Mouse (Mus musculus) liver, adult 2 months (tissue): ENCODE measurements around the gene Icam2. TPM values are rescaled to one million over a fixed set of nuclear protein-coding genes. Genes with fewer than 3 reads are reported as not detected.
"Not testable (repeated sequence)": the region's sequence is repeated elsewhere in the genome, so short reads cannot be mapped to it uniquely, and the experiment has no call there.

Source experiments
- DNase-seq: peaks from one replicate; pipeline ENCODE4 v3.0.0-alpha.2; 2011; ENCODE audit warnings: low read depth, low spot score; ENCODE audit errors: extremely low read depth
- H3K27ac ChIP-seq: fragments of 200-500 bp; replicated peaks from 2 replicates; pipeline ENCODE4 v1.5.1; 2012; ENCODE audit warnings: low read depth, mild to moderate bottlenecking, control low read depth, inconsistent platforms, low read length; ENCODE audit not compliant: insufficient read depth
- H3K27me3 ChIP-seq: fragments of 200-500 bp; 2 replicates; pipeline ENCODE4 v1.6.1; 2012; ENCODE audit warnings: mild to moderate bottlenecking, moderate library complexity, low read length, inconsistent platforms; ENCODE audit not compliant: control insufficient read depth, insufficient read depth
- H3K36me3 ChIP-seq: fragments of 200-500 bp; 2 replicates; pipeline ENCODE4 v1.6.1; 2012; ENCODE audit warnings: low read length, inconsistent platforms; ENCODE audit not compliant: control insufficient read depth, insufficient read depth
- H3K4me1 ChIP-seq: fragments of 200-500 bp; 2 replicates; pipeline ENCODE4 v1.6.1; 2011; ENCODE audit warnings: low read length; ENCODE audit not compliant: control insufficient read depth, insufficient read depth
- H3K4me3 ChIP-seq: fragments of 200-500 bp; 2 replicates; pipeline ENCODE4 v1.5.1; 2011; ENCODE audit warnings: low read depth, mild to moderate bottlenecking, control low read depth, low read length, moderate library complexity; ENCODE audit not compliant: insufficient read depth
- H3K79me2 ChIP-seq: fragments of 200-500 bp; 2 replicates; pipeline ENCODE4 v1.6.1; 2012; ENCODE audit warnings: inconsistent platforms, mild to moderate bottlenecking, low read length, moderate library complexity; ENCODE audit not compliant: control insufficient read depth, insufficient read depth
- H3K9ac ChIP-seq: fragments of 200-500 bp; 2 replicates; pipeline ENCODE4 v1.6.1; 2012; ENCODE audit warnings: low read depth, mild to moderate bottlenecking, control low read depth, inconsistent platforms, low read length
- CTCF ChIP-seq: fragments of 200-500 bp; IDR thresholded peaks from 2 replicates; pipeline ENCODE4 v1.5.1; 2011; ENCODE audit warnings: low read depth, low read length, control low read depth
- POLR2A ChIP-seq: fragments of 200-500 bp; IDR thresholded peaks from 2 replicates; pipeline ENCODE4 v1.6.1; 2011; ENCODE audit warnings: low read length, control low read depth; ENCODE audit not compliant: insufficient read depth; ENCODE audit errors: extremely low read depth
- WGBS: fragments of 180-500 bp; shearing (Covaris S2); methylation state at CpG from one replicate; pipeline ENCODE4 v1.1.7; 2018; 5-methylcytosine and 5-hydroxymethylcytosine counted together
- polyA plus RNA-seq: library from polyadenylated mRNA; depleted of rRNA; stranded (reverse); fragments of >200 nt; gene quantifications from 2 replicates; pipeline ENCODE4 v1.2.3, GENCODE M21; 2012
- total RNA-seq: library from RNA; depleted of rRNA; stranded (reverse); fragments of >200 nt; gene quantifications from 2 replicates; pipeline ENCODE4 v1.2.3, GENCODE M21; 2014

Gene Icam2
- total and polyA plus RNA-seq, 2 experiments: 5.3 to 5.4 TPM

GRCm38 (mm10) chr11:106351253-106351652, 36.6 kb downstream of the Icam2 start:
- DNase-seq: no peak

GRCm38 (mm10) chr11:106350853-106351252, 37.0 kb downstream of the Icam2 start:
- H3K4me3 ChIP-seq: no peak overlapping the region
- peak; percentile 24 for DNase-seq
- 48% methylated on average over 5 of the region's 5 CpGs for WGBS
- no peak overlapping the region for H3K9ac ChIP-seq
- TF ChIP-seq POLR2A (no peak), CTCF (no peak)
- no peaks in the 10 kb centered on the region for H3K36me3 ChIP-seq
- H3K27ac ChIP-seq: no peak overlapping the region
- H3K4me1 ChIP-seq: no peaks in the 10 kb centered on the region
- no peaks in the 10 kb centered on the region for H3K27me3 ChIP-seq
- H3K79me2 ChIP-seq: no peaks in the 10 kb centered on the region

More at GRCm38 (mm10) chr11:106351253-106351652, 36.6 kb downstream of the Icam2 start:
- Histone ChIP-seq H3K27ac (no peak overlapping the region), H3K9ac (no peak overlapping the region), H3K4me3 (no peak overlapping the region), H3K36me3 (no peaks in the 10 kb centered on the region), H3K79me2 (no peaks in the 10 kb centered on the region), H3K27me3 (no peaks in the 10 kb centered on the region), H3K4me1 (no peaks in the 10 kb centered on the region)
- TF ChIP-seq CTCF (no peak), POLR2A (no peak)
- 74% methylated on average over 3 of the region's 3 CpGs for WGBS

GRCm38 (mm10) chr11:106349772-106350171, 38.1 kb downstream of the Icam2 start:
- Histone ChIP-seq H3K27ac (no peak overlapping the region), H3K36me3 (no peaks in the 10 kb centered on the region), H3K79me2 (no peaks in the 10 kb centered on the region), H3K27me3 (no peaks in the 10 kb centered on the region), H3K9ac (no peak overlapping the region), H3K4me3 (no peak overlapping the region), H3K4me1 (no peaks in the 10 kb centered on the region)
- DNase-seq: no peak
- TF ChIP-seq POLR2A (no peak), CTCF (no peak)
- WGBS: 83% methylated on average over 6 of the region's 6 CpGs

GRCm38 (mm10) chr11:106344910-106345309, 43.0 kb downstream of the Icam2 start:
- Histone ChIP-seq H3K4me3 (no peak overlapping the region), H3K9ac (no peak overlapping the region), H3K36me3 (no peaks in the 10 kb centered on the region), H3K27ac (no peak overlapping the region), H3K79me2 (no peaks in the 10 kb centered on the region), H3K27me3 (no peaks in the 10 kb centered on the region), H3K4me1 (no peaks in the 10 kb centered on the region)
- TF ChIP-seq POLR2A: no peak
- TF ChIP-seq CTCF: no peak
- no peak for DNase-seq
- WGBS: 40% methylated on average over 6 of the region's 6 CpGs

- Histone ChIP-seq H3K79me2 (no peaks in the 10 kb centered on the region), H3K9ac (no peak overlapping the region), H3K4me3 (no peak overlapping the region), H3K27ac (no peak overlapping the region), H3K27me3 (no peaks in the 10 kb centered on the region), H3K4me1 (no peaks in the 10 kb centered on the region), H3K36me3 (no peaks in the 10 kb centered on the region)
- TF ChIP-seq POLR2A: no peak
- TF ChIP-seq CTCF: no peak
- no peak for DNase-seq
- WGBS: 82% methylated on average over 9 of the region's 9 CpGs
Measured at GRCm38 (mm10) chr11:106340990-106341520, 46.8 kb downstream of the Icam2 start.

GRCm38 (mm10) chr11:106339323-106339722, 48.6 kb downstream of the Icam2 start:
- H3K27ac ChIP-seq, H3K27me3 ChIP-seq, H3K9ac ChIP-seq, H3K36me3 ChIP-seq, H3K79me2 ChIP-seq, H3K4me1 ChIP-seq, H3K4me3 ChIP-seq, DNase-seq: not testable (repeated sequence)
- WGBS: 93% methylated on average over 4 of the region's 4 CpGs
